Mouse (Mus musculus): ENCODE data around the gene Aff1.

Aff1 gene

GRCm38 (mm10) chr5:103838550-103839264 is 146.5 kb downstream of the Aff1 start:
- DNase-seq (ENCODE audit: low spot score) = no peak

- no peak for DNase-seq (ENCODE audit: low spot score)
Measured at GRCm38 (mm10) chr5:103839265-103839626, 147.1 kb downstream of the Aff1 start.

GRCm38 (mm10) chr5:103843938-103844337 is 151.8 kb downstream of the Aff1 start:
- peak; percentile 71 for DNase-seq (ENCODE audit: low spot score)

GRCm38 (mm10) chr5:103845418-103846153 is 153.4 kb downstream of the Aff1 start:
- peak; percentile 51 for DNase-seq (ENCODE audit: low spot score)

- DNase-seq (ENCODE audit: low spot score) = no peak
Measured at GRCm38 (mm10) chr5:103846154-103846551, 154.0 kb downstream of the Aff1 start.

GRCm38 (mm10) chr5:103846609-103847008 is 154.4 kb downstream of the Aff1 start:
- peak; percentile 17 for DNase-seq (ENCODE audit: low spot score)

- DNase-seq (ENCODE audit: low spot score) = no peak
Measured at GRCm38 (mm10) chr5:103848546-103848945, 156.4 kb downstream of the Aff1 start.

GRCm38 (mm10) chr5:103852756-103853549 is 160.8 kb downstream of the Aff1 start:
- no peak for DNase-seq (ENCODE audit: low spot score)

- DNase-seq (ENCODE audit: low spot score) = no peak
Measured at GRCm38 (mm10) chr5:103854041-103854806, 162.1 kb downstream of the Aff1 start.

- no peak for DNase-seq (ENCODE audit: low spot score)
Measured at GRCm38 (mm10) chr5:103854807-103855194, 162.6 kb downstream of the Aff1 start.

GRCm38 (mm10) chr5:103855483-103856211 is 163.5 kb downstream of the Aff1 start:
- DNase-seq (ENCODE audit: low spot score) = no peak

GRCm38 (mm10) chr5:103856286-103857009 is 164.3 kb downstream of the Aff1 start:
- DNase-seq (ENCODE audit: low spot score) = peak; percentile 89

GRCm38 (mm10) chr5:103857151-103857550 is 165.0 kb downstream of the Aff1 start:
- no peak for DNase-seq (ENCODE audit: low spot score)

GRCm38 (mm10) chr5:103860622-103861021 is 168.4 kb downstream of the Aff1 start:
- no peak for DNase-seq (ENCODE audit: low spot score)

- DNase-seq (ENCODE audit: low spot score) = no peak
Measured at GRCm38 (mm10) chr5:103863759-103864158, 171.6 kb downstream of the Aff1 start.

- DNase-seq (ENCODE audit: low spot score) = peak; percentile 18
Measured at GRCm38 (mm10) chr5:103889766-103890165, 197.6 kb downstream of the Aff1 start.

GRCm38 (mm10) chr5:103898310-103898709 is 206.1 kb downstream of the Aff1 start:
- no peak for DNase-seq (ENCODE audit: low spot score)

All from embryo, embryonic 10.5 days (tissue).